Mouse (Mus musculus): ENCODE results near the gene Acox2. TPM values are rescaled to one million over a fixed set of nuclear protein-coding genes. Genes with fewer than 3 reads are reported as not detected.

Acox2 gene
- polyA plus RNA-seq, 1 experiment: not detected

- H3K4me3 ChIP-seq (ENCODE audit: insufficient read depth, low read depth, low read length): no peak overlapping the region
- TF ChIP-seq POLR2A (IDR thresholded peaks at IDR 0.05; ENCODE audit: insufficient read depth, low read depth, low read length): no peak
- TF ChIP-seq CTCF (IDR thresholded peaks at IDR 0.05; ENCODE audit: insufficient read depth, low read depth, low read length): no peak
- H3K4me1 ChIP-seq (ENCODE audit: control insufficient read depth, insufficient read depth, low read length): no peaks in the 10 kb centered on the region
- 60% methylated on average over 7 of the region's 7 CpGs for WGBS
- no peak overlapping the region for H3K27ac ChIP-seq (ENCODE audit: insufficient read depth, low read depth, low read length)
Measured at GRCm38 (mm10) chr14:8255076-8255729, 4.0 kb downstream of the Acox2 start.

- no peak for TF ChIP-seq POLR2A (IDR thresholded peaks at IDR 0.05; ENCODE audit: insufficient read depth, low read depth, low read length)
- no peak for TF ChIP-seq CTCF (IDR thresholded peaks at IDR 0.05; ENCODE audit: insufficient read depth, low read depth, low read length)
- Histone ChIP-seq H3K27ac (ENCODE audit: insufficient read depth, low read depth, low read length) (no peak overlapping the region), H3K4me3 (ENCODE audit: insufficient read depth, low read depth, low read length) (no peak overlapping the region), H3K4me1 (ENCODE audit: control insufficient read depth, insufficient read depth, low read length) (no peaks in the 10 kb centered on the region)
- WGBS: 92% methylated on average over 8 of the region's 8 CpGs
Measured at GRCm38 (mm10) chr14:8251330-8251885, 7.7 kb downstream of the Acox2 start.

GRCm38 (mm10) chr14:8250141-8250871 lies 8.8 kb downstream of the Acox2 start:
- H3K4me3 ChIP-seq (ENCODE audit: insufficient read depth, low read depth, low read length): no peak overlapping the region
- H3K4me1 ChIP-seq (ENCODE audit: control insufficient read depth, insufficient read depth, low read length): no peaks in the 10 kb centered on the region
- no peak for TF ChIP-seq POLR2A (IDR thresholded peaks at IDR 0.05; ENCODE audit: insufficient read depth, low read depth, low read length)
- TF ChIP-seq CTCF (IDR thresholded peaks at IDR 0.05; ENCODE audit: insufficient read depth, low read depth, low read length): no peak
- 92% methylated on average over 9 of the region's 9 CpGs for WGBS
- no peak overlapping the region for H3K27ac ChIP-seq (ENCODE audit: insufficient read depth, low read depth, low read length)

- Histone ChIP-seq H3K27ac (ENCODE audit: insufficient read depth, low read depth, low read length) (no peak overlapping the region), H3K4me3 (ENCODE audit: insufficient read depth, low read depth, low read length) (no peak overlapping the region), H3K4me1 (ENCODE audit: control insufficient read depth, insufficient read depth, low read length) (no peaks in the 10 kb centered on the region)
- TF ChIP-seq POLR2A (IDR thresholded peaks at IDR 0.05; ENCODE audit: insufficient read depth, low read depth, low read length): no peak
- WGBS: 94% methylated on average over 1 of the region's 1 CpGs
Measured at GRCm38 (mm10) chr14:8249206-8249605, 9.9 kb downstream of the Acox2 start.

- 87% methylated on average over 8 of the region's 8 CpGs for WGBS
- TF ChIP-seq CTCF (IDR thresholded peaks at IDR 0.05; ENCODE audit: insufficient read depth, low read depth, low read length) (no peak), POLR2A (IDR thresholded peaks at IDR 0.05; ENCODE audit: insufficient read depth, low read depth, low read length) (no peak)
Measured at GRCm38 (mm10) chr14:8246878-8247277, 12.3 kb downstream of the Acox2 start.

GRCm38 (mm10) chr14:8244211-8244611 lies 14.9 kb downstream of the Acox2 start:
- TF ChIP-seq CTCF (IDR thresholded peaks at IDR 0.05; ENCODE audit: insufficient read depth, low read depth, low read length) (no peak), POLR2A (IDR thresholded peaks at IDR 0.05; ENCODE audit: insufficient read depth, low read depth, low read length) (no peak)
- Histone ChIP-seq H3K4me1 (ENCODE audit: control insufficient read depth, insufficient read depth, low read length) (no peaks in the 10 kb centered on the region), H3K4me3 (ENCODE audit: insufficient read depth, low read depth, low read length) (no peak overlapping the region), H3K27ac (ENCODE audit: insufficient read depth, low read depth, low read length) (no peak overlapping the region)
- 83% methylated on average over 5 of the region's 5 CpGs for WGBS

More at GRCm38 (mm10) chr14:8246878-8247277, 12.3 kb downstream of the Acox2 start:
- Histone ChIP-seq H3K27ac (ENCODE audit: insufficient read depth, low read depth, low read length) (no peak overlapping the region), H3K4me3 (ENCODE audit: insufficient read depth, low read depth, low read length) (no peak overlapping the region), H3K4me1 (ENCODE audit: control insufficient read depth, insufficient read depth, low read length) (no peaks in the 10 kb centered on the region)

- no peaks in the 10 kb centered on the region for H3K4me1 ChIP-seq (ENCODE audit: control insufficient read depth, insufficient read depth, low read length)
Measured at GRCm38 (mm10) chr14:8243136-8243888, 15.8 kb downstream of the Acox2 start.

GRCm38 (mm10) chr14:8242388-8242920 lies 16.7 kb downstream of the Acox2 start:
- no peak overlapping the region for H3K27ac ChIP-seq (ENCODE audit: insufficient read depth, low read depth, low read length)
- 69% methylated on average over 5 of the region's 5 CpGs for WGBS
- no peaks in the 10 kb centered on the region for H3K4me1 ChIP-seq (ENCODE audit: control insufficient read depth, insufficient read depth, low read length)
- no peak overlapping the region for H3K4me3 ChIP-seq (ENCODE audit: insufficient read depth, low read depth, low read length)
- no peak for TF ChIP-seq POLR2A (IDR thresholded peaks at IDR 0.05; ENCODE audit: insufficient read depth, low read depth, low read length)
- no peak for TF ChIP-seq CTCF (IDR thresholded peaks at IDR 0.05; ENCODE audit: insufficient read depth, low read depth, low read length)

More at GRCm38 (mm10) chr14:8243136-8243888, 15.8 kb downstream of the Acox2 start:
- WGBS: 68% methylated on average over 8 of the region's 8 CpGs
- TF ChIP-seq POLR2A (IDR thresholded peaks at IDR 0.05; ENCODE audit: insufficient read depth, low read depth, low read length) (no peak), CTCF (IDR thresholded peaks at IDR 0.05; ENCODE audit: insufficient read depth, low read depth, low read length) (no peak)
- Histone ChIP-seq H3K27ac (ENCODE audit: insufficient read depth, low read depth, low read length) (no peak overlapping the region), H3K4me3 (ENCODE audit: insufficient read depth, low read depth, low read length) (no peak overlapping the region)

Measured in olfactory bulb, adult 2 months (tissue).